Mouse (Mus musculus) liver, embryonic 16.5 days (tissue): Measurements from ENCODE around the gene Ube2i. TPM values are rescaled to one million over a fixed set of nuclear protein-coding genes. Genes with fewer than 3 reads are reported as not detected.
A peak's percentile ranks its signal among the peaks of the same experiment; 100 is the strongest.

Source experiments
- ATAC-seq: fragments of 200-750 bp; cut with Nextera tagmentation; 2 replicates; pipeline ENCODE4 v1.8.0; 2017; ENCODE audit warnings: low read depth, mild to moderate bottlenecking, moderate number of reproducible peaks, moderate library complexity
- H3K27ac ChIP-seq: fragments of 300-500 bp; sonication (generic); 2 replicates; pipeline ENCODE4 v1.5.1; 2014; ENCODE audit warnings: mild to moderate bottlenecking, low read length
- H3K27me3 ChIP-seq: fragments of 300-500 bp; sonication (generic); 2 replicates; pipeline ENCODE4 v1.6.1; 2014; ENCODE audit warnings: low read depth, low read length, mixed read lengths; ENCODE audit not compliant: control insufficient read depth, insufficient read depth
- H3K36me3 ChIP-seq: fragments of 300-500 bp; sonication (generic); 2 replicates; pipeline ENCODE4 v1.6.1; 2014; ENCODE audit warnings: mild to moderate bottlenecking; ENCODE audit not compliant: control insufficient read depth, insufficient read depth
- H3K4me1 ChIP-seq: fragments of 300-500 bp; sonication (generic); 2 replicates; pipeline ENCODE4 v1.6.1; 2014; ENCODE audit warnings: low read depth, low read length, mixed read lengths; ENCODE audit not compliant: control insufficient read depth
- H3K4me2 ChIP-seq: fragments of 300-500 bp; sonication (generic); 2 replicates; pipeline ENCODE4 v1.6.1; 2014; ENCODE audit warnings: low read depth, low read length, mixed read lengths
- H3K4me3 ChIP-seq: fragments of 300-500 bp; sonication (generic); 2 replicates; pipeline ENCODE4 v1.5.1; 2014; ENCODE audit warnings: low read depth, mild to moderate bottlenecking, low read length
- H3K9ac ChIP-seq: fragments of 300-500 bp; sonication (generic); 2 replicates; pipeline ENCODE4 v1.6.1; 2014; ENCODE audit warnings: low read depth, low read length
- H3K9me3 ChIP-seq: fragments of 300-500 bp; sonication (generic); replicated peaks from 2 replicates; pipeline ENCODE4 v1.6.1; 2016; ENCODE audit warnings: low read length; ENCODE audit not compliant: control insufficient read depth
- WGBS: fragments of 180-500 bp; shearing (Covaris S2); extraction: QIAGEN DNeasy Blood & Tissue Kit; methylation state at CpG from one replicate; pipeline ENCODE4 v1.1.7; 2014; ENCODE audit not compliant: insufficient replicate concordance; 5-methylcytosine and 5-hydroxymethylcytosine counted together
- polyA plus RNA-seq: library from polyadenylated mRNA; unstranded; fragments of >200 nt; fragmentation: Nextera tagmentation; extraction: Ambion mirVana; gene quantifications from 2 replicates; pipeline ENCODE4 v1.2.1, GENCODE M21; 2015

The Ube2i gene
- polyA plus RNA-seq: 205 and 211 TPM in 2 replicates

DNA sequence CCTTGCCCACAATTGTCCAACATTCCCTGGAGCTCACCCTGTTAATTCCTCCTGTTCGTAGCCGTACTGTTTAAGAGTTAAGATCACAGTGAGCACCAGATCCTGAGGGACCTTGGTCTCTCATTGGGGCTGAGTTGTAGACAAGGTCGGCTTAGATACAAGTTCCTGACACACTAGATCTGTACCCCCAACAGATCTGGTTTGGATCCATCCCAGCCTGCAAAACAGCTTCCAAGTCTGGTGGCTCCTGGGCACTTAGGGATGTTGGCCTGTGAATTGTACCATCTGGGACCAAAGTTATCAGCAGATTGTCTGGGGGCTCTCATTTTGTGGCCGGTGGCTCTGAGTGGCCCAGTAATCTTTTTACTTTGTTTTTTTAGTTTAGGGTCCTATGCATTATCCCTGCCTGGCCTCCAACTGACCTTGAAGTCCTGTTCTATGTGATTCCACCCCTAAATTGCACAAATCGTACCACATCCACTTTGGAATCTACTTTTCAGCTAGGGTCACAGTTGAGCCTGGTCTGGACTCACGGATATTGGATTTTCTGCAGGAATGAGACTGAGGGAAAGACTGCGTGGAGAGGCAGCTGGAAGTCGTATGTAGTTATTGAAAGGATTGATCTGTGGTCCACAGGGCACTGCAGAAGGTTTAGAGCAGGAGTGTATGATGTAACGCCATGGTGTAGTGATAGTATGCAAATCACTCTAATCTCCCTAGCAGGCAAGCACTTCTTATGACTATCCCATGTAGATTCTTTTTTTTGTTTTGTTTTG, at the start of gene Ube2i:
Gene Ube2i (minus strand): TSS at position 52 of the 776 bp plus-strand sequence.
- no peaks in the 10 kb centered on the region for H3K36me3 ChIP-seq
- H3K27me3 ChIP-seq: no peaks in the 10 kb centered on the region
- peak within 1 kb of the TSS; percentile 99 for H3K9ac ChIP-seq
- H3K9me3 ChIP-seq: no peaks in the 10 kb centered on the region
- ATAC-seq: no peak
- peak within 1 kb of the TSS; percentile 97 for H3K27ac ChIP-seq
- H3K4me1 ChIP-seq: peaks cover 35% of the 10 kb centered on the region
- H3K4me2 ChIP-seq: peak within 1 kb of the TSS; percentile 70
- H3K4me3 ChIP-seq: peak within 1 kb of the TSS; percentile 97
- WGBS: 67% methylated on average over 9 of the region's 9 CpGs

DNA sequence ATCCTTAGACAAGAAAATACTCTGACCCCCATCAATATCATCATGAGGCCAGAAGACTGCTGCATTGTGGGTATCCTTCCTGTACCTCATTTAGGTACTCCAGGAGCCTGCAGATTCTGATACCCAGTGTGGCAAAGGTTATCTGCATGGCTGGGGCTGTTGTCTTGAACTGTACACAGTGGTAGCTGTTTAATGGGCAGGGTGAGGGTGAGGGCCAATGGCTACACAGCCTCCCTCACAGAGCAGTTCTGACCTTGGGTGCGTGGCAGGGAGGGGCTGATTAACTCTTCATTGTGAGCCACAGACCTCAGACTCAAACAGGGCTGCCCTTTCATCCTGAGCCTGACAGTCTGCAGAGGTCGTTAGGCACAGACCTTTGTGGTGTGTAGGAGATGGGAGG, 48.5 kb upstream of the Ube2i start:
- Histone ChIP-seq H3K27ac (no peak overlapping the region), H3K27me3 (no peaks in the 10 kb centered on the region), H3K4me1 (no peaks in the 10 kb centered on the region), H3K9ac (no peak overlapping the region), H3K4me2 (no peak overlapping the region), H3K36me3 (no peaks in the 10 kb centered on the region), H3K4me3 (no peak overlapping the region), H3K9me3 (no peaks in the 10 kb centered on the region)
- ATAC-seq: peak; percentile 64
- WGBS: 9% methylated on average over 2 of the region's 2 CpGs

DNA sequence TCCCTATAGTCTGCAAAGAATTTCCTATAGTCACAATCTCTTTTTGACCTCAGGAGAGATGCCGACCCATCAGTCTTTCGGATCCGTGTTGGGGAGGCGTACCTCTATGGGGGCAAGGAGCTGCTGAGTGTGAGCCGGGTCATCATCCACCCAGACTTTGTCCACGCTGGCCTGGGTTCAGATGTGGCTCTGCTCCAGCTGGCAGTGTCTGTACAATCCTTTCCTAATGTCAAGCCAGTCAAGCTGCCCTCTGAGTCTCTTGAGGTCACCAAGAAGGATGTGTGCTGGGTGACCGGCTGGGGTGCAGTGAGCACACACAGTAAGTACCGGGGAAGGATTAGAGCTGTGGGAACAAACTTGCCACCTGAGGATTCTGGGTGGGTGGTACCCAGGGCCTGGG, 46.4 kb upstream of the Ube2i start:
- H3K36me3 ChIP-seq: no peaks in the 10 kb centered on the region
- no peak for ATAC-seq
- no peak overlapping the region for H3K4me3 ChIP-seq
- no peaks in the 10 kb centered on the region for H3K27me3 ChIP-seq
- H3K9me3 ChIP-seq: no peaks in the 10 kb centered on the region
- WGBS: 67% methylated on average over 8 of the region's 8 CpGs
- H3K4me1 ChIP-seq: no peaks in the 10 kb centered on the region
- H3K4me2 ChIP-seq: no peak overlapping the region
- no peak overlapping the region for H3K9ac ChIP-seq
- no peak overlapping the region for H3K27ac ChIP-seq

DNA sequence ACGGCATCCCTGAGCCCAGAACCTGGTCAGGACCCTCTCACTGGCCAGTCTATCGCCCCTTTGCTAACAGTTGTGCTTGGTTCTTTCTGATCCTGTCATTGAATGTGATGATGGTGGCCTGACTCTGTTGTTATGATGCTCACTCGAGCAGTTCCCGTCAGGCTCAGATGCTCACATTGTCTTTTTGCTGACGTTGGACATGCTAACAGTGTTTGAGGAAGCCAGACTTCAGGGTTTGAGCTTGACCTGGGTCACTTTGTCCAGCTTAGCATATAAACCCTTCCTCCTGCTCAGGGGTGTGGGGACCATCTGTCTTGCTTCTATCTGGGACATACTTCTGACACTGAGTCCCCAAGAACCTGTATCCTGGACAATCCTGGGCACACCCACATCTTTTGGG, 43.9 kb upstream of the Ube2i start, which contains the start of gene Prss29:
Gene Prss29 (plus strand): TSS at position 301 of the 400 bp plus-strand sequence.
- no peak within 1 kb of the TSS for H3K4me3 ChIP-seq
- H3K27me3 ChIP-seq: no peaks in the 10 kb centered on the region
- H3K27ac ChIP-seq: no peak within 1 kb of the TSS
- WGBS: 39% methylated on average over 5 of the region's 5 CpGs
- H3K36me3 ChIP-seq: no peaks in the 10 kb centered on the region
- no peak within 1 kb of the TSS for H3K4me2 ChIP-seq
- no peak for ATAC-seq
- H3K4me1 ChIP-seq: no peaks in the 10 kb centered on the region
- no peak within 1 kb of the TSS for H3K9ac ChIP-seq
- no peaks in the 10 kb centered on the region for H3K9me3 ChIP-seq

DNA sequence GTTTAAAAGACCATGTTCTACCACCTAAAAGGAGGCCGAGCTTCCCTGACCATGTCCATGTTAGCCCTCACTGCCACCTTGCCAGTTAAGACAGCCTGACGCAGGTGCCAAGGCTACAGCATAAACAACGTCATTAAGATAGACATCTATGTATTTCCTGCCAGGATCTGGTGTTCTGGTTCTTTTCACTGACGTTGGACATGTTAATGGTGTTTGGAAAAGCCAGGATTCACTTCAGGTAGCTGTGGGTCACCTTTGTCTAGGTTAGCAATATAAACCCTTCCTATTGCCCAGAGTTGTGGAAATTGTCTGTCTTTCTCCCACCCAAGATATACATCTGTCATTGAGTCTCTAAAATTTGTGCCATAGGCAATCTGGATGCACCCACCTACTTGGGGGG, 33.9 kb upstream of the Ube2i start, which contains the start of gene Prss28:
Gene Prss28 (plus strand): TSS at position 301 of the 400 bp plus-strand sequence.
- no peak within 1 kb of the TSS for H3K9ac ChIP-seq
- H3K9me3 ChIP-seq: no peaks in the 10 kb centered on the region
- ATAC-seq: no peak

DNA sequence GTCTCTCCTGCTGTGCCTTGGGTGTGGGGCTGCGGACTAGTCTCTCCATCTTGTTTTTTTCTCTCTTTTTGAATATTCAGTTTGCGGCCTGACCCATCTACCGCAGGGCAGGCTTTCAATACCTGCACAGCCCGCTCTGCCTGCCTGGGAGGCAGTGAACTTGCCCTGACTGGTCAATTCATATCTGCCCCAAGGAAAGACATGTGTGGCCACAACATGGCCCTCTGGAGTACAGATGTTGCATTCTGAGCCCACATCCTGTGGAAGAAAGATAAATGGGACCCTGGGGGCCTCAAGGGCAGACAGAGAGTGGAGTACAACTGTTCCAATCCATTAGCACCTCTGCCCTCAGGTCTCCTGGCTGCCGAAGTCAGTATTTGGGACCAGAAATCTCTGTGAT, 23.7 kb upstream of the Ube2i start, which contains the start of gene Prss34:
Gene Prss34 (plus strand): TSS at position 301 of the 400 bp plus-strand sequence.
- Histone ChIP-seq H3K9ac (no peak within 1 kb of the TSS), H3K9me3 (no peaks in the 10 kb centered on the region), H3K36me3 (no peaks in the 10 kb centered on the region), H3K27me3 (no peaks in the 10 kb centered on the region; the same call in 1 of the 2 replicates), H3K4me2 (no peak within 1 kb of the TSS), H3K4me3 (no peak within 1 kb of the TSS), H3K4me1 (no peaks in the 10 kb centered on the region), H3K27ac (no peak within 1 kb of the TSS)
- no peak for ATAC-seq
- WGBS: 57% methylated on average over 5 of the region's 5 CpGs

More for the DNA sequence above, 33.9 kb upstream of the Ube2i start, which contains the start of gene Prss28:
- no peaks in the 10 kb centered on the region for H3K27me3 ChIP-seq
- 37% methylated on average over 4 of the region's 4 CpGs for WGBS
- H3K4me3 ChIP-seq: no peak within 1 kb of the TSS
- no peak within 1 kb of the TSS for H3K27ac ChIP-seq
- no peak within 1 kb of the TSS for H3K4me2 ChIP-seq
- no peaks in the 10 kb centered on the region for H3K4me1 ChIP-seq
- no peaks in the 10 kb centered on the region for H3K36me3 ChIP-seq

DNA sequence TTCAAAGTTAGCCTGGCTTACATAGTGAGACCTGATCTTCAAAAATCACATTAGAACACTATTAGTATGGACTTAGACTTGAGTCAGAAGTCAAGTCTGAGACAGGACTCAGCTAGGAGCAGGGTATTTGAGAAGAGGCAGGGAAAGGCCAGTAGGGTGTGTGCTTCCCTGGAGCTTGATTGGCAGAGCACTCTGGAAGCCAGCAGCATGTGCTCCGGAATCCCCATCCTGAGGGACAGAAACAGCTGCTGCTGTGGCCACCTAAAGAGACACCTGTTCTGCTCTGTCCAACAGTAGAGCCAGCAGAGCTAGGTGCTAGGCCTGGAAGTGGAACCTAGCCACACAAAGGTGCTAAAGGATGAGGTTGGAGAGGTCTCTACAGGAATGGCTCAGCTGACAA, 19.7 kb upstream of the Ube2i start:
- H3K27ac ChIP-seq: no peak overlapping the region
- no peak overlapping the region for H3K9ac ChIP-seq
- H3K4me1 ChIP-seq: no peaks in the 10 kb centered on the region
- 44% methylated on average over 1 of the region's 1 CpGs for WGBS
- H3K4me3 ChIP-seq: no peak overlapping the region
- ATAC-seq: no peak
- no peaks in the 10 kb centered on the region for H3K36me3 ChIP-seq
- no peaks in the 10 kb centered on the region for H3K9me3 ChIP-seq
- H3K4me2 ChIP-seq: no peak overlapping the region
- H3K27me3 ChIP-seq: no peaks in the 10 kb centered on the region; the same call in 1 of the 2 replicates

DNA sequence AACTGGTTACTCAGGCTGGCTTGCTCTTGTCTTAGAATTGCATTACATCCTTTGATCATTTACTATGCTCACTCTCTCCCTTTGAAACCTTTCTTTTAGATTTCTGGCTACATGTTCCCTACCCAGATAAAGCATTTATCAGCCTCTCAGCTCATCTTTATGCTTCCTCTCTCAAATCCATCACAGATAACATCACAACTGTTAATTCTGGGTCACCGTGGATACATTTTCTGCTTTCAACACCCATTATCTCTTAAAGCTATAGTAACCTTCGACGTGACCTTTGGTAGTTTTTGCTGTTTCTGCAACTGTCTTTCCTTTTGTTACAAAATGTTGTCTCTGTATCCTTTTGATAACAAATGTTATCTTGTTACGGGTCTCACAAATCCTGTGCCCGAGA, 19.1 kb upstream of the Ube2i start:
- no peaks in the 10 kb centered on the region; the same call in 1 of the 2 replicates for H3K27me3 ChIP-seq
- no peak overlapping the region for H3K4me3 ChIP-seq
- H3K27ac ChIP-seq: no peak overlapping the region
- no peak overlapping the region for H3K4me2 ChIP-seq
- no peaks in the 10 kb centered on the region for H3K36me3 ChIP-seq
- H3K9ac ChIP-seq: no peak overlapping the region
- H3K9me3 ChIP-seq: no peaks in the 10 kb centered on the region
- no peaks in the 10 kb centered on the region for H3K4me1 ChIP-seq
- ATAC-seq: no peak
- 14% methylated on average over 5 of the region's 5 CpGs for WGBS

DNA sequence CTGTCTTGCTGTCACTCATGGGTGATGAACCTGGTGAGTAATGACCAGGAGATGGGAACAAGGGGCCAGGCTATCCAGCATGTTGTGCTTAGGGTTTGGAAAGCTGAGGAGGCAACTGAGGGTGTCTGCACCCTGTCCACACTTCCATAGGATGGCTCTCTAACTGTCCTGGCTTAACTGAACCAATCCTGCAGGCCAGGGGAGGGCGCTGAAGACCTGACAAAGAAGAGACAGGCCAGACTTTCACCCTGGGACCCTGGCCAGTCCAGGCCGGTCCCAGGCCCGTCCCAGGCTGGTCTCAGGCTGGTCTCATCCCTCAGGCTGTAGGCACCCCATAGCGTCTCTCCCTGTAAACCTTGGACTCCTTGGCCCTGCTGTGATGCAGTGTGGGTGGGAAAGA, 16.0 kb upstream of the Ube2i start:
- no peaks in the 10 kb centered on the region; the same call in 1 of the 2 replicates for H3K27me3 ChIP-seq
- H3K4me3 ChIP-seq: no peak overlapping the region
- H3K4me1 ChIP-seq: no peaks in the 10 kb centered on the region
- H3K36me3 ChIP-seq: no peaks in the 10 kb centered on the region
- 11% methylated on average over 4 of the region's 4 CpGs for WGBS
- H3K27ac ChIP-seq: no peak overlapping the region
- H3K9ac ChIP-seq: no peak overlapping the region
- H3K4me2 ChIP-seq: no peak overlapping the region
- no peaks in the 10 kb centered on the region for H3K9me3 ChIP-seq
- no peak for ATAC-seq
